Mouse (Mus musculus) gastrocnemius, adult 2 months (tissue): Measurements from ENCODE around the gene Irs2. TPM values are rescaled to one million over a fixed set of nuclear protein-coding genes. Genes with fewer than 3 reads are reported as not detected.
A peak's percentile ranks its signal among the peaks of the same experiment; 100 is the strongest.

ENCODE experiments used
- DNase-seq: peaks from one replicate; pipeline ENCODE4 v3.0.0; 2022
- H3K27ac ChIP-seq: fragments of 200-600 bp; 2 replicates; pipeline ENCODE4 v1.8.1; 2022; ENCODE audit warnings: mild to moderate bottlenecking
- H3K4me3 ChIP-seq: fragments of 200-600 bp; 2 replicates; pipeline ENCODE4 v1.8.1; 2022; ENCODE audit warnings: mild to moderate bottlenecking, moderate library complexity
- CTCF ChIP-seq: fragments of 200-600 bp; IDR thresholded peaks from 2 replicates; pipeline ENCODE4 v1.8.1; 2022; ENCODE audit warnings: antibody characterized with exemption, mild to moderate bottlenecking, moderate library complexity
- intact Hi-C: fragments of 180-260 bp; cut with DNase I; formaldehyde crosslinking; loops from one replicate; pipeline ENCODE4 v1.15.1; 2025
- total RNA-seq, 2 experiments: library from RNA; stranded (reverse); gene quantifications; 2 replicates each; pipeline ENCODE4 v1.2.3; 2021

Irs2 gene
- total RNA-seq, 2 experiments from 2014 or later, result 28.2 to 44.8 TPM

DNA sequence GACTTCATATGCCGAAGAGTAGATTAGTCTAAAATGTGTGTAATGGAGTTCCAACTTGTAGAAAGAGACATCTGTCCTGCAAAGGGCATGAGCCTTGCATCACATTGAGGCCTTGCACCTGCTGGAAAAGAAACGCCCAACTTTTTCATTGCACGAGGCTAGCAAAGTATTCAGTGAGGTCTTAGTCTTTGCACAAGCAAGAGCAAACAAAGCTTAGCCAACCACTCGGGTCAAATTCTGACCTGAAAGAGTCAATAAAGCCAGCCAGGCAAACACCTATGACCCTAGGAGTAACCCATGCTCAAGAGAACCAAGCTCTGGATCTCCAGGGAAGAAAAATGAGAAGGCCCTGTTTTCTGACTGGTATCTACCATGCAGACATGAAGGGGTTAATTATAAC, 34.1 kb downstream of the Irs2 start:
- TF ChIP-seq CTCF, result no peak
- DNase-seq, result no peak
- intact Hi-C loops, result no loop called here
- H3K27ac ChIP-seq, result no peak overlapping the region
- H3K4me3 ChIP-seq, result no peak overlapping the region

DNA sequence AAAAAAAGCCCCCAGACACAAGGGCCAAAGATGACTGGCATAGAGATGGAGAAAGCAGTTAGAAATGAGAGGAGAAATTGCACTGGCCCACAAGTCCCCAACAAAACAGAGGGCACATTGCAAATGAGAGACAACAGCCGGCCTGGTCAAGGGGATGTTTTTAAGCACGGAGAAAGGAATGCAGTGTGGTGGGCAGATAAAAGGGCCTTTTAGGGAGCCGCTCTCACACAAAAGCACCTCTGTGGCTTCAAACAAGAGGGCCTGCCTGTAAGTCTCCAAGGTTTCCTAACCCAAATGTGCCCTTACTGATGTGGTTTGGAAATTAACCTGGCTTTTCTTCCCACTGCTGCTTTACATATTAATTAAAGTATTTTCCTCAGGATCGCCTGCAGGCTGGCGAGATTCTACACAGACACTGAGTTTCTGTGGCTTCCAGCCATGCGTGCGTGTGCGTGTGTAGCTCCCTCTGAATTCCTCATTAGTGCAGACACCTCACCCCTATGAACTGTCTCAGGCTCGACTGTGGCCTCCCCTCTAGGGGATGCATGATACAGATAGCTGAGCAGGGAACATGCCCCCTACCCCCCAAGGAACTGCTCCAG, 35.3 kb downstream of the Irs2 start:
- DNase-seq, result no peak
- TF ChIP-seq CTCF, result no peak
- Histone ChIP-seq H3K27ac (no peak overlapping the region), H3K4me3 (no peak overlapping the region)
- intact Hi-C loops, result no loop called here

DNA sequence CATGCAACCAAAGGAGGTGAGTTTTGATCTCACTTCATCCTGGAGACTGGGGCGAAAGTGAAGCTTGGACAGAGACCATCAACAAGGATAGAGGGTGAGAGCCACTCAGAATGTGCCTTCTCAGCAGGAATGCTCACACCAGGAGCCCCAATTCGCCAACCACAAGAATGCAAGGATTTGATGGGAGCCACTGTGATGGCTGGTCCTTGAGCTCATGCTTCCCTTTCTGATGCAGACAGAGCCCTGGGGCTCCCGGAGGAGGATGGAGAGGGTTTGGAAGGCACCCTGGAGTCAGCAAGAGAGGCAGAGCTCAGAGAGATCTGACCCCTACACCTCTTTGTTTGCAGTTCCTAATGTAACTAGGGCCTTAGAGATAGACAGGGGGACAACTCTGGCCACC, 36.3 kb downstream of the Irs2 start:
- H3K4me3 ChIP-seq, result no peak overlapping the region
- no peak for TF ChIP-seq CTCF
- DNase-seq, result no peak
- no peak overlapping the region for H3K27ac ChIP-seq
- intact Hi-C loops, result no loop called here

DNA sequence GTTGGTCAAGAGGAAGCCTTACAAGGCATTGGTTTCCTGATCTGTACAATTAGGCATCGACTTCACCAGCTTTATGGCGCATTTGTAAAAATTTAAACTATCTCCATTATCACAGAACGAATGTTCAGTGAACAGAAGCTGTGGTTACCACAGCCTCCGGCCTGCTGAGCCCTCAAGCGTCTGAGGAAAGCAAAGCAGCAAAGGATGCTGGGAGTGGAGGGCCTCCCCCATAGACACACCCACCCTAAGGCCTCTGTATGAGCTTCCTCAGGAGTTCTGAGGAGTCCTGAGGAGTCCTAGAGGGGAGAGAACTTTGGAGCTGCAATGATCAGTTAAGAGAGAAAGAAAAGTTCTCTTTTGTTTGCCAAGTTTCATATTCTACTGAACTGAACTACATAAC, 36.7 kb downstream of the Irs2 start:
- no peak overlapping the region for H3K4me3 ChIP-seq
- TF ChIP-seq CTCF, result no peak
- DNase-seq, result no peak
- intact Hi-C loops, result no loop called here
- H3K27ac ChIP-seq, result no peak overlapping the region

DNA sequence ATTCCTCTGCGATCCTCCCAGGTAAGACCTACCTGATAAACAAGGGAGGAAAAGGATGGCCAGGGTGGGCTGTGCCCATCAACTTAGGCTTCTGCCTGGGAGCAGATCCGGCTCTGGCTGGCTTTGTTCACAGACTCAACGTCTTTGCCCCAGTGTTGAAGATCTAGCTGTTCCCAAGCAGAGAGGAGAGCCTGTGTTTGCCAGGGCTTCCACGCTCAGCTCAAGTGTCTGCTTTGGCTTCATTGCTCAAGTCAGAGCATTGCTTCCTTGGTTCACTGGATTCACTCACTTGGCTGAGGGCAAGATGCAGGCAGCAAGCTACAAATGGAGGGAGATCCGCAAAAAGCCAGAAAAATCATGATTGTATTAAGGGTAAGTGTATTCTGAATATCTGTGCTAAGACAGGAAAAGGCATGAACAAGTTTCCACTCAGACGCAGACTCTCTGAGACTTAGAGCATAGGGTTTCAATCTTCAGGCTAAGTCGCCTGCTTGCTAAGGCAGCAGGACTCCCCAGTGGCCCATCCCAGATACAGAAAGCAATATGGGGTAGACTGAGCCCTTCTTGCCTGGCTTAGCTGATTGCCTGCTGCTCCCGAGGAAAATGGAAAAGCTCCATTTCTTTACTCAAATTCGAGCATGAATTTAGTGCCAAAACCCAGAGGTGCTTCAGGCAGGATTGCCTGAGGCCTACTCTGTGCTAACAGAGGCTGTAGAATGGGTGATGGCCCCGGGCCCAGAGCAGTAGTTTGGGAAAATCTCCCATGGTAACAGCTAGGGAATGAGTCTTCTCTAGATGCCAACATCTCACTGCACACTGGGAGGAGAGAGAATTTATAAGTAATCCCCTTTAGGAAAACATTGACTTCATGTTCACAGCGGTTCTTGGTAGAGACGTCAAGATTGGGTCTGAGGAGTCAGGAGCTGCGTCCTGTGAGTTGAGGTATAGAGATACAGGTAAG, 37.5 kb downstream of the Irs2 start:
- DNase-seq, result peak; percentile 67
- TF ChIP-seq CTCF, result no peak
- Histone ChIP-seq H3K4me3 (no peak overlapping the region), H3K27ac (peak overlapping the region; percentile 68)
- intact Hi-C loops, result no loop called here

DNA sequence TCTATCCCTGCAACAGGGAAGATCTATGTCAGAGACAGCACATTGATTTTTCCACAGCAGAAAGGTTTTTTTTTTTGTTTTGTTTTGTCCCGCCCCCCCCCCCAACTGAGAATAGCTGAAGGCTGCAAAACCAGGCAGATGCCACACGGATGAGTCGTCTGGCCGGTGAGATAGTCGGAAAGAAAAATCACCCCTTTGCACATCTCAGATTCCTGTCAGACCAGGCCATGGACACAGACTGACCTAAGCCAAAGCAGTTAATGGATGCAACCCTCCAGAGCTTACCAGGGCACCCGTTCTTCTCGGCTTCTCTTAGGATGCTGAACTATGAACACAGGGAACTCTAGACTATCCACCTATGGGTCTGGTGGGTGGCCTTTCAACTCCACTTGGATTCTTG, 39.6 kb downstream of the Irs2 start:
- no peak for TF ChIP-seq CTCF
- intact Hi-C loops, result no loop called here
- no peak overlapping the region for H3K4me3 ChIP-seq
- no peak for DNase-seq
- no peak overlapping the region for H3K27ac ChIP-seq

DNA sequence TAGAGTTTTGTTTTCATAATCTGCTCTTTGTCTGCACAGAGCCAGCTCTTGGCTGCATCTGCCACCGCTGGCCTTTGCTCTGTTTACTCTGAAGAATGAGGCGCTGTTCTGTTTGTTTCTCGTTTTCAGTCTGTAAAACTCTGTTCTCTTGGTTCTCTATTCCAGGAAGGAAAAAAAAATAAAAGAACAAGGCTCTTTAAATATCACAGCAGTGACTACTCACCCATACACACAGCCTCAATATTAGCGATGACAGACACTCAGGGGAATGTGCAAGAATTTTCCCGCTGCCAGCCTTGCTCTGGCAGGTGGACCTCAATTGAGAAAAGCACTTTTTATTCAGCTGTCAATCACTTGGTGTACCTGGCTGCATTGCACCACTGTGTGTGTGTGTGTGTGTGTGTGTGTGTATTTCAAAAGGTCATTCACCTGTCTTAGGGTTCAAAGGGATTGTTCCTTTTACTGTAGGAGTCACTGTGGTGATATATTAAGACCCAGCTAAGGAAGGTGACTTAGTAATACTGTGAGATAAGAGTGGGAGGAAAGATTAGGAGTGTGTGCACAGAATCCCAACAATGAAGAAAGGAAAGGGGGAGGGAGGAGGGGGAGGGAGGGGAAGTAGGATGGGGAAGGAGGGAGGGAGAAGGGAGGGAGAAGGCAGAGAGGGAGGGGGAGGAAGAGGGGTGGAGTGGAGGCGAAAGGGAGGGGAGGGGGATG, 42.7 kb downstream of the Irs2 start:
- TF ChIP-seq CTCF, result no peak
- Histone ChIP-seq H3K4me3 (peak overlapping the region; percentile 24; the same call in 1 of the 2 replicates), H3K27ac (peak overlapping the region; percentile 66)
- intact Hi-C loops, result no loop called here
- DNase-seq, result peak; percentile 56

DNA sequence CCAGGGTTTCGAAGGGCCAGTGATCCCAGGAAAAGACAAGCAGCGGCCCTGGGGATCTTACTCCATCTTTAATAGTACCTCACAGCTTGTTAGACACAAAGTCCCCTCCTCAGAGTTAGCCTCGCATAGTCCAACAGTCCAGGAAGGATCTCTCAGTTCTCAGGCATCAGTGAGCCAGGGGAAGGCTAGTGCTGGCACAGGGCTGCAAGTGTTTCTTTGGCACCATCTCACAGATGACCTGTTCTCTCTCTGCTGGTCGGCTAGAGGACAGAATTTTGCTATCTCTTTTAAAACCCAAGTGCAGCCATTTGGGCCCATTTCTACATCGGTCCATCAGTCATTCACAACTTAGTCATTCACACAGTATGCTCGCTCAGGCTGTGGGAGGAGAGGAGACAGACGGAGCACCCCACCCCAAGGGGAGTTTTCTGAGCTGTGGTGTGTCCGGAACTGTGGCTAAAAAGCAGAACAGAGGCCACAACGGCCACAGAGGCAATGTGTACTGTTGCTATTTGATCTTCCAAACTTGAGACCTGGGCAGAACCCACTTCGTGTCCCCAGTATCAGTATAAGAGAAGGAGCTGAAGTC, 43.7 kb downstream of the Irs2 start:
- Histone ChIP-seq H3K4me3 (peak overlapping the region; percentile 24; the same call in 1 of the 2 replicates), H3K27ac (peak overlapping the region; percentile 66)
- TF ChIP-seq CTCF, result no peak
- DNase-seq, result peak; percentile 49
- intact Hi-C loops, result loop anchor here (5.0 kb wide), 1 partner anchor 38 kb away; no protein-coding TSS in a partner anchor

DNA sequence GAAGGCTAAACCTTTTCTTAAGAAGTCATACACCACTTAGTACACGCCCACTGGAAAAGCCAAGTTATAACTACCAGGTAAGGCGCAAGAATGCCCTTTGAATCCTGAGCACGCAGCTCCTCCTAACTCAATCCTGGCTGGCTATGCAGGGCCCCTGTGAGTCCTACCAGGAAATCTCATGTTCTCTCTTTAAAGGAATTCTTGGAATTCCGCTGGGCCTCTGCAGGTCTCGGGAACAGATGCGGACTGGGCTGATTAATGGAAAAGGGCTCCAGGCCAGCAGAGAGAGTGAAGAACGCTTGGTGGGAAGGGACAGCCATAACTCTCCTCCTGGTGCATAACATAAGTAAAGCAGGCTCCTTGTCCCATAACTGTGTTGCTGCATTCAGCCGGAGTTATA, 46.3 kb downstream of the Irs2 start:
- no peak overlapping the region for H3K4me3 ChIP-seq
- H3K27ac ChIP-seq, result 0 out of 2 replicates have a peak overlapping the region, but pooled peaks have one; percentile 8
- peak; percentile 39 for DNase-seq
- intact Hi-C loops, result loop anchor here (5.0 kb wide), 1 partner anchor 40 kb away; no protein-coding TSS in a partner anchor
- no peak for TF ChIP-seq CTCF

DNA sequence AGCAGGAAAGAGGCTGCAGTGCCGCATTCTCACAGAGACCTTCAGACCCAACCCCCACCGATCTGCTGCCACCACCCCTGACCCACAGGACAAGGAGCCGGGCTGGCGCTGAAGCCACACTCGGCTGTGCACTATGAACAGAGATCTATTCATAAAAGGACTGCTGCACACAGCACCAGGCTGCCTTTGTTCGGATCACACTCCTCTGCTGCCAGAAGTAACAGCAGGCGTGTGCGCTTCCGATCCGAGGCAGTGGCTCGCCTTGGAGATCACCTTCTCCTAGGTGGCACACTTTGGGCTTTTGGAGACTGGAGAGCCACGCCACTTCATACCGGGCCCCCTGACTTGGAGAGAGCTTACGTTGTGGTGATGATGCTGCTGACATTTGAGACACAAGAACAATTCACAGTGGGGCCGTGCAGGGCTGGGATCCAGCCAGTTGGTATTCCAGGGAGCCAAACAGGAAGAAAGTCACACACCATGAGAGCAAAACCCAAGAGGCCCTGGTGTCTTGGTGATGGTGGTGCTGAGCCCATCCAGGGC, 47.9 kb downstream of the Irs2 start:
- Histone ChIP-seq H3K4me3 (peak overlapping the region; percentile 7), H3K27ac (peak overlapping the region; percentile 24; the same call in 1 of the 2 replicates)
- intact Hi-C loops, result loop anchor here (5.0 kb wide), 1 partner anchor 42 kb away; no protein-coding TSS in a partner anchor
- no peak for TF ChIP-seq CTCF
- DNase-seq, result peak; percentile 45

DNA sequence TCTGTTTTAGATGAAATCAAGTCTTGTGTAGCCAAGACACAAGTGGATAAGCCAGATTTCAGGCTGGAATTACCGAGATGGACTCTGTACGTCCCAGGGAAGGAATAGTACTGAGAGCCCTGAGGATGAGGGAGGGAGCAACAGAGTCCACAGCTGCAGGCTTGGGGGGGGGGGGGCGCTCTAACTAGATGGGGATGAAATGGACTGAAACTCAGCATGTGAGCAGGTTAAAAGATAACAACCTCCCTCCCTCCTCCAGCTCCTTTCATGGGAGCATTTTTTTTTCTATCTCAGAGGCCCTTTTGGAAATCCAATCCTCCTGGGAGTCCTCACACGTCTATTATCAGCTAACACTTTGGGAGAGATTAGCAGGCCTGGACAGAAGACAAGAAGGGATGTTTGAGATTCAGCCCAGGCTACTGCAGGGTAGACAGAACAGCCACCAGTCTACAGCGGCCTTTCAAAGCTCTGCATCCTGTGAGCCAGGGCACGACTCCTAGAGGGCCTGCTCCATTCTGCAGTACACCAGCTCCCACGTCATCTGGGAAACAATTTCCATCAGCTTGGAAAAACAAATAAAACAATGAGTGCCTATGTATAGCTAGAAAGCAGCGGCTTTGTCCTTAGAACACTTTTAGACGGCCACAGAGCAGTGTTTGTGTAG, 50.8 kb downstream of the Irs2 start:
- Histone ChIP-seq H3K4me3 (no peak overlapping the region), H3K27ac (no peak overlapping the region)
- intact Hi-C loops, result no loop called here
- no peak for DNase-seq
- TF ChIP-seq CTCF, result no peak
